Mouse (Mus musculus): ENCODE data around the gene Cd300a. TPM values are rescaled to one million over a fixed set of nuclear protein-coding genes. Genes with fewer than 3 reads are reported as not detected.
A peak's percentile ranks its signal among the peaks of the same experiment; 100 is the strongest.

Gene Cd300a
- polyA plus RNA-seq, 1 experiment = 5.0 TPM

- Histone ChIP-seq H3K4me3 (replicated peaks; ENCODE audit: extremely low read depth, low read depth, low read length) (no peak overlapping the region), H3K4me1 (ENCODE audit: control insufficient read depth, insufficient read depth, low read length) (no peaks in the 10 kb centered on the region)
- TF ChIP-seq POLR2A (IDR thresholded peaks at IDR 0.05; ENCODE audit: borderline replicate concordance, extremely low read depth, low read depth, low read length) (no peak), CTCF (IDR thresholded peaks at IDR 0.05; ENCODE audit: insufficient read depth, low read length) (no peak)
- 78% methylated on average over 4 of the region's 4 CpGs for WGBS
- DNase-seq = no peak
Observed at GRCm38 (mm10) chr11:114922439-114922838, 32.6 kb downstream of the Cd300a start.

GRCm38 (mm10) chr11:114923961-114924360 is 34.1 kb downstream of the Cd300a start:
- Histone ChIP-seq H3K4me1 (ENCODE audit: control insufficient read depth, insufficient read depth, low read length) (no peaks in the 10 kb centered on the region), H3K4me3 (replicated peaks; ENCODE audit: extremely low read depth, low read depth, low read length) (no peak overlapping the region)
- WGBS = 73% methylated on average over 4 of the region's 4 CpGs
- TF ChIP-seq CTCF (IDR thresholded peaks at IDR 0.05; ENCODE audit: insufficient read depth, low read length) (peak; percentile 64), POLR2A (IDR thresholded peaks at IDR 0.05; ENCODE audit: borderline replicate concordance, extremely low read depth, low read depth, low read length) (no peak)
- DNase-seq = no peak

GRCm38 (mm10) chr11:114929581-114929980 is 39.7 kb downstream of the Cd300a start:
- 84% methylated on average over 2 of the region's 2 CpGs for WGBS

GRCm38 (mm10) chr11:114931041-114931440 is 41.2 kb downstream of the Cd300a start:
- DNase-seq = no peak

More at GRCm38 (mm10) chr11:114929581-114929980, 39.7 kb downstream of the Cd300a start:
- H3K4me1 ChIP-seq (ENCODE audit: control insufficient read depth, insufficient read depth, low read length) = no peaks in the 10 kb centered on the region
- TF ChIP-seq POLR2A (IDR thresholded peaks at IDR 0.05; ENCODE audit: borderline replicate concordance, extremely low read depth, low read depth, low read length) = no peak
- no peak for TF ChIP-seq CTCF (IDR thresholded peaks at IDR 0.05; ENCODE audit: insufficient read depth, low read length)
- no peak for DNase-seq
- no peak overlapping the region for H3K4me3 ChIP-seq (replicated peaks; ENCODE audit: extremely low read depth, low read depth, low read length)

GRCm38 (mm10) chr11:114933591-114933990 is 43.8 kb downstream of the Cd300a start:
- DNase-seq = no peak
- Histone ChIP-seq H3K4me3 (replicated peaks; ENCODE audit: extremely low read depth, low read depth, low read length) (no peak overlapping the region), H3K4me1 (ENCODE audit: control insufficient read depth, insufficient read depth, low read length) (no peaks in the 10 kb centered on the region)
- WGBS = 58% methylated on average over 4 of the region's 4 CpGs
- TF ChIP-seq POLR2A (IDR thresholded peaks at IDR 0.05; ENCODE audit: borderline replicate concordance, extremely low read depth, low read depth, low read length) = no peak
- TF ChIP-seq CTCF (IDR thresholded peaks at IDR 0.05; ENCODE audit: insufficient read depth, low read length) = no peak

More at GRCm38 (mm10) chr11:114931041-114931440, 41.2 kb downstream of the Cd300a start:
- Histone ChIP-seq H3K4me1 (ENCODE audit: control insufficient read depth, insufficient read depth, low read length) (no peaks in the 10 kb centered on the region), H3K4me3 (replicated peaks; ENCODE audit: extremely low read depth, low read depth, low read length) (no peak overlapping the region)
- WGBS = 64% methylated on average over 5 of the region's 5 CpGs
- TF ChIP-seq POLR2A (IDR thresholded peaks at IDR 0.05; ENCODE audit: borderline replicate concordance, extremely low read depth, low read depth, low read length) (no peak), CTCF (IDR thresholded peaks at IDR 0.05; ENCODE audit: insufficient read depth, low read length) (no peak)

GRCm38 (mm10) chr11:114934144-114934543 is 44.3 kb downstream of the Cd300a start, which contains the start of gene Cd300lb:
Gene Cd300lb, minus strand, starts transcription at chr11:114934386.
- H3K4me1 ChIP-seq (ENCODE audit: control insufficient read depth, insufficient read depth, low read length) = no peaks in the 10 kb centered on the region
- WGBS = 29% methylated on average over 6 of the region's 6 CpGs
- no peak for DNase-seq
- no peak within 1 kb of the TSS for H3K4me3 ChIP-seq (replicated peaks; ENCODE audit: extremely low read depth, low read depth, low read length)
- TF ChIP-seq POLR2A (IDR thresholded peaks at IDR 0.05; ENCODE audit: borderline replicate concordance, extremely low read depth, low read depth, low read length) (no peak), CTCF (IDR thresholded peaks at IDR 0.05; ENCODE audit: insufficient read depth, low read length) (no peak)

Other genes starting within 250 kb of the Cd300a start
- 390 and 404 TPM in 2 replicates for gene Rpl38, start 221.5 kb upstream of the Cd300a start, polyA plus RNA-seq (2012; rRNA removed)
- 19.0 and 20.8 TPM in 2 replicates for gene Ttyh2, start 214.6 kb upstream of the Cd300a start, polyA plus RNA-seq (2012; rRNA removed)
- 10.5 and 13.3 TPM in 2 replicates for gene Dnaic2, start 162.6 kb upstream of the Cd300a start, polyA plus RNA-seq (2012; rRNA removed)
- gene Kif19a, start 124.7 kb upstream of the Cd300a start, polyA plus RNA-seq (2012; rRNA removed) = 8.9 and 9.2 TPM in 2 replicates
- gene Btbd17, start 94.1 kb upstream of the Cd300a start, polyA plus RNA-seq (2012; rRNA removed) = 0.54 and 0.59 TPM in 2 replicates
- gene Gpr142, start 91.1 kb upstream of the Cd300a start, polyA plus RNA-seq (2012; rRNA removed) = not detected in 2 replicates
- gene Gprc5c, start 38.9 kb upstream of the Cd300a start, polyA plus RNA-seq (2012; rRNA removed) = 14.3 and 18.2 TPM in 2 replicates
- 2.4 and 5.4 TPM in 2 replicates for gene Cd300lb, start 44.3 kb downstream of the Cd300a start, polyA plus RNA-seq (2012; rRNA removed)
- 0.68 and 1.2 TPM in 2 replicates for gene Cd300c, start 79.1 kb downstream of the Cd300a start, polyA plus RNA-seq (2012; rRNA removed)
- 2.9 and 5.4 TPM in 2 replicates for gene Cd300ld, start 99.9 kb downstream of the Cd300a start, polyA plus RNA-seq (2012; rRNA removed)
- 15.5 and 24.6 TPM in 2 replicates for gene Cd300c2, start 111.8 kb downstream of the Cd300a start, polyA plus RNA-seq (2012; rRNA removed)
- 0.18 and 0.32 TPM in 2 replicates for gene Cd300ld2, start 126.2 kb downstream of the Cd300a start, polyA plus RNA-seq (2012; rRNA removed)
- 0.43 and 0.77 TPM in 2 replicates for gene Cd300ld4, start 137.0 kb downstream of the Cd300a start, polyA plus RNA-seq (2012; rRNA removed)
- gene Cd300ld5, start 147.7 kb downstream of the Cd300a start, polyA plus RNA-seq (2012; rRNA removed) = 2.2 and 2.3 TPM in 2 replicates
- gene Cd300ld3, start 158.4 kb downstream of the Cd300a start, polyA plus RNA-seq (2012; rRNA removed) = 18.6 and 25.0 TPM in 2 replicates
- gene Cd300e, start 172.1 kb downstream of the Cd300a start, polyA plus RNA-seq (2012; rRNA removed) = 2.1 and 2.6 TPM in 2 replicates
- gene Rab37, start 201.4 kb downstream of the Cd300a start, polyA plus RNA-seq (2012; rRNA removed) = 0.58 and 1.1 TPM in 2 replicates
- 12.2 and 20.6 TPM in 2 replicates for gene Cd300lf, start 244.0 kb downstream of the Cd300a start, polyA plus RNA-seq (2012; rRNA removed)